ENCODE assay signal across 21 mouse cellular contexts in the genomic region with DNA sequence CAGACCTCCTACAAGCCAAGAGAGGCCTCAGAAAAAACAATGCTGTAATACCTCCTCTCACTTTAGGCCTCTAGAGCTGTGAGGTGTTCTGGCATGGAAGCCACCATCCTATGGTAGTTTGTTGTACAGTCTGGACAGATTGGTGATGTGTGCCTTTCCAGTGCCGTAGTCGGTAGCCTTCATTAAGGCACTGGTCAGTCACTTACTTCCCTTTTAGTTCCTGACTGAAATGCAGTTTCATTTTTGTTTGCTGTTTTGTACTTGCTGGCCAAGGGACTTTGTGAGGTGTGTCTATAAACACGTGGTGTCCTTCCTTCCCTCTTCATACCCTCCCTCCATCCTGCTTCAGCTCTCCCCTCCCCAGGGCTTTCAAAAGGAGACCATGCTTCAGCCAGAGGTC. TPM values are rescaled to one million over a fixed set of nuclear protein-coding genes. Genes with fewer than 3 reads are reported as not detected.
DNase-seq lines count a peak whose midpoint lies in the region; ATAC-seq and TF ChIP-seq lines count a peak whose summit lies in the region.
"Had no signal": no experiment of that assay in that cellular context is flagged by ENCODE, and none has a peak within 500 bp of the region (broad histone marks: within the 10 kb centered on the region; RNA-seq: fewer than 3 reads in every experiment).

No protein-coding gene starts in this region.

- H3K4me1 ChIP-seq in kidney, embryonic 15.5 days: 0 out of 2 replicates have a peak, but pooled peaks cover 8% of the 10 kb centered on the region
- peaks cover 7 to 20% of the 10 kb centered on the region in 2 experiments for H3K4me1 ChIP-seq in ES-E14 (ENCODE audit: control insufficient read depth in 2 of 2, insufficient read depth in 2 of 2, low read length in 2 of 2, poor library complexity in 1 of 2)
- no peaks in the 10 kb centered on the region for H3K4me1 ChIP-seq in stomach, postnatal 0 days (replicated peaks; ENCODE audit: control insufficient read depth, insufficient read depth)
- H3K4me1 ChIP-seq in liver, postnatal 0 days (ENCODE audit: insufficient read depth): no peaks in the 10 kb centered on the region
- H3K4me1 ChIP-seq: embryonic facial prominence, embryonic 13.5 days; forebrain, embryonic 12.5 days; hindbrain, embryonic 13.5 days had no signal

- no peak overlapping the region for H3K4me3 ChIP-seq in kidney, embryonic 15.5 days (replicated peaks)
- no peak overlapping the region for H3K4me3 ChIP-seq in ES-E14 (ENCODE audit: insufficient read depth in 1 of 2, low read depth in 1 of 2, low read length in 2 of 2, poor library complexity in 1 of 2, severe bottlenecking in 1 of 2)
- H3K4me3 ChIP-seq in macrophage (ENCODE audit: inconsistent target): no peak overlapping the region
- no peak overlapping the region for H3K4me3 ChIP-seq in stomach, postnatal 0 days (ENCODE audit: low read depth, low read length)
- H3K4me3 ChIP-seq in liver, postnatal 0 days (ENCODE audit: low read depth, low read length): no peak overlapping the region
- H3K4me3 ChIP-seq: embryonic facial prominence, embryonic 13.5 days; forebrain, embryonic 12.5 days; heart, embryonic 10.5 days; hindbrain, embryonic 13.5 days had no signal

- no peak for TF ChIP-seq EP300 in stomach, postnatal 0 days (optimal IDR thresholded peaks at IDR 0.05)
- TF ChIP-seq EP300 in liver, postnatal 0 days (IDR thresholded peaks at IDR 0.05; ENCODE audit: low read depth): no peak

- WGBS in kidney, embryonic 15.5 days: 69% methylated on average over 3 of the region's 3 CpGs
- WGBS in macrophage (ENCODE audit: missing documents): 0% methylated on average over 3 of the region's 3 CpGs
- WGBS in stomach, postnatal 0 days: 74% methylated on average over 3 of the region's 3 CpGs
- 45% methylated on average over 3 of the region's 3 CpGs for WGBS in liver, postnatal 0 days (ENCODE audit: insufficient replicate concordance)

- H3K27ac ChIP-seq in kidney, embryonic 15.5 days: peak overlapping the region; percentile 45; the same call in 1 of the 2 replicates
- H3K27ac ChIP-seq in ES-E14 (ENCODE audit: insufficient read depth, low read depth, low read length, poor library complexity, severe bottlenecking) (peak overlapping the region; percentile 7), macrophage (peak overlapping the region; percentile 17)
- no peak overlapping the region for H3K27ac ChIP-seq in stomach, postnatal 0 days (replicated peaks)
- no peak overlapping the region for H3K27ac ChIP-seq in liver, postnatal 0 days (ENCODE audit: low read depth)
- H3K27ac ChIP-seq: embryonic facial prominence, embryonic 13.5 days; forebrain, embryonic 12.5 days; heart, embryonic 10.5 days; hindbrain, embryonic 13.5 days; hindbrain, postnatal 0 days had no signal

- no peaks in the 10 kb centered on the region for H3K9me3 ChIP-seq in kidney, embryonic 15.5 days (replicated peaks)
- H3K9me3 ChIP-seq in ES-E14 (ENCODE audit: control insufficient read depth, insufficient read depth, low read depth, low read length): no peaks in the 10 kb centered on the region
- no peaks in the 10 kb centered on the region for H3K9me3 ChIP-seq in stomach, postnatal 0 days (ENCODE audit: control insufficient read depth, low read length)
- no peaks in the 10 kb centered on the region for H3K9me3 ChIP-seq in liver, postnatal 0 days (ENCODE audit: low read length)
- H3K9me3 ChIP-seq: embryonic facial prominence, embryonic 13.5 days; forebrain, embryonic 12.5 days; heart, embryonic 10.5 days; hindbrain, embryonic 13.5 days had no signal

- ATAC-seq in kidney, embryonic 15.5 days (replicated peaks; ENCODE audit: low FRiP score): no peak
- no peak for ATAC-seq in stomach, postnatal 0 days (ENCODE audit: low FRiP score, low TSS enrichment)
- no peak for ATAC-seq in liver, postnatal 0 days
- ATAC-seq: forebrain, embryonic 16.5 days; hindbrain, postnatal 0 days had no signal

- TF ChIP-seq CTCF in stomach, postnatal 0 days (IDR thresholded peaks at IDR 0.05; ENCODE audit: low read depth): no peak
- TF ChIP-seq CTCF in liver, postnatal 0 days (IDR thresholded peaks at IDR 0.05; ENCODE audit: low read depth): no peak

- H3K9ac ChIP-seq in kidney, embryonic 15.5 days: no peak overlapping the region
- no peak overlapping the region for H3K9ac ChIP-seq in ES-E14 (ENCODE audit: insufficient read depth, low read depth, low read length, poor library complexity, severe bottlenecking)
- H3K9ac ChIP-seq in stomach, postnatal 0 days (ENCODE audit: low read length): no peak overlapping the region
- H3K9ac ChIP-seq in liver, postnatal 0 days (replicated peaks): no peak overlapping the region
- H3K9ac ChIP-seq: embryonic facial prominence, embryonic 13.5 days; forebrain, embryonic 12.5 days; hindbrain, embryonic 13.5 days had no signal

- H3K27me3 ChIP-seq in kidney, embryonic 15.5 days: no peaks in the 10 kb centered on the region
- no peaks in the 10 kb centered on the region for H3K27me3 ChIP-seq in stomach, postnatal 0 days (ENCODE audit: control insufficient read depth, insufficient read depth, low read length)
- no peaks in the 10 kb centered on the region for H3K27me3 ChIP-seq in liver, postnatal 0 days (ENCODE audit: insufficient read depth, low read length)
- H3K27me3 ChIP-seq: embryonic facial prominence, embryonic 13.5 days; forebrain, embryonic 12.5 days; hindbrain, embryonic 13.5 days had no signal

- in situ Hi-C loops in ES-E14 (cut with MboI; ENCODE audit: low sequenced_read_pairs in 2 of 2, unreplicated experiment in 2 of 2): no loop called here

- DNase-seq in kidney, adult 9 months: no peak
- DNase-seq in ES-E14 (ENCODE audit: low read depth, low spot score): no peak
- no peak for DNase-seq in stomach, postnatal 0 days (ENCODE audit: low spot score)
- DNase-seq in liver, postnatal 0 days: no peak
- DNase-seq in gastrocnemius, adult 18-20 months (ENCODE audit: low spot score): no peak
- DNase-seq: adrenal gland, adult 8-10 months; adrenal gland, postnatal 36 days; cerebellum, adult 11-12 months; cerebellum, adult 9-10 months; cerebellum, postnatal 25 days; gastrocnemius, postnatal 25 days; heart, adult 18-20 months; heart, postnatal 10 days had no signal

- H3K36me3 ChIP-seq in kidney, embryonic 15.5 days: no peaks in the 10 kb centered on the region
- H3K36me3 ChIP-seq in ES-E14 (ENCODE audit: control insufficient read depth, insufficient read depth, low read length, poor library complexity, severe bottlenecking) (no peaks in the 10 kb centered on the region), macrophage (ENCODE audit: inconsistent target) (no peaks in the 10 kb centered on the region)
- no peaks in the 10 kb centered on the region for H3K36me3 ChIP-seq in stomach, postnatal 0 days (ENCODE audit: control insufficient read depth, insufficient read depth, low read length)
- no peaks in the 10 kb centered on the region for H3K36me3 ChIP-seq in liver, postnatal 0 days (replicated peaks; ENCODE audit: insufficient read depth, low read length)
- H3K36me3 ChIP-seq: embryonic facial prominence, embryonic 13.5 days; forebrain, embryonic 12.5 days; heart, embryonic 10.5 days; hindbrain, embryonic 13.5 days had no signal

- no peaks in the 10 kb centered on the region for H3K79me2 ChIP-seq in macrophage (ENCODE audit: inconsistent target)

- no peak overlapping the region for H3K4me2 ChIP-seq in kidney, embryonic 15.5 days
- H3K4me2 ChIP-seq in stomach, postnatal 0 days (replicated peaks; ENCODE audit: low read depth): no peak overlapping the region
- H3K4me2 ChIP-seq in liver, postnatal 0 days (ENCODE audit: low read depth, low read length): no peak overlapping the region
- H3K4me2 ChIP-seq: embryonic facial prominence, embryonic 13.5 days; forebrain, embryonic 12.5 days; hindbrain, embryonic 13.5 days had no signal

TF ChIP-seq in ES-E14, 5 proteins besides CTCF, POLR2A, EP300 and RAD21:
- TF ChIP-seq HCFC1 (IDR thresholded peaks at IDR 0.05; ENCODE audit: borderline replicate concordance, insufficient read depth, low read length) (no peak), ZC3H11A (IDR thresholded peaks at IDR 0.05; ENCODE audit: borderline replicate concordance, low read depth, low read length) (no peak), MAFK (IDR thresholded peaks at IDR 0.05; ENCODE audit: insufficient read depth, low read depth, low read length) (no peak), ZNF384 (IDR thresholded peaks at IDR 0.05; ENCODE audit: low read depth, low read length) (no peak), CHD2 (IDR thresholded peaks at IDR 0.05; ENCODE audit: low read depth, low read length) (no peak)

RNA-seq across cellular contexts. Expression of gene Sestd1, which starts 24.1 kb away (rescaled TPM):
- polyA plus RNA-seq in kidney, embryonic 15.5 days (2015; fragmentation: Nextera tagmentation; extraction: Ambion mirVana): 26.6 and 31.1 TPM in 2 replicates
- 11.4 and 12.4 TPM in 2 replicates for total RNA-seq in ES-E14 (2012; rRNA removed)
- total RNA-seq in macrophage (2018; cell fraction: chromatin; rRNA removed): 100 to 1,000 TPM; 127 to 547 (median 227) TPM
- 10 to 100 TPM; 21.6 to 64.5 (median 39.0) TPM for total RNA-seq in macrophage (2018; cell fraction: cytosol; rRNA removed)
- total RNA-seq in macrophage (2018; cell fraction: nucleus; rRNA removed): 100 to 1,000 TPM in 18 of 26 experiments, 10 to 100 TPM in 8; 54.1 to 319 (median 122) TPM
- 18.9 to 31.8 TPM (median 24.4 TPM) in 3 replicates for polyA plus RNA-seq in macrophage (2018)
- polyA plus RNA-seq in stomach, postnatal 0 days (2015; fragmentation: Nextera tagmentation; extraction: Ambion mirVana): 7.5 and 7.6 TPM in 2 replicates
- polyA plus RNA-seq in liver, postnatal 0 days (2015; fragmentation: Nextera tagmentation; extraction: Ambion mirVana): 0.44 and 0.61 TPM in 2 replicates
- total RNA-seq in gastrocnemius, adult 18-20 months (2021): 1 to 10 TPM; 7.9 to 9.7 TPM

Comparison
In these comparisons a context has a peak if more than half of its experiments do, and no peak if none do; other contexts are left out.
1. H3K27ac ChIP-seq: peak in kidney, embryonic 15.5 days (single experiment), ES-E14 (single experiment) and macrophage (single experiment); none in stomach, postnatal 0 days (single experiment) and liver, postnatal 0 days (single experiment).